Mouse (Mus musculus) left cerebral cortex, adult 11 months (tissue): ENCODE data around the gene Mab21l3.

Experiments used
- DNase-seq: peaks from one replicate; pipeline ENCODE4 v3.0.0; 2022; ENCODE audit warnings: low spot score

Mab21l3 gene

DNA sequence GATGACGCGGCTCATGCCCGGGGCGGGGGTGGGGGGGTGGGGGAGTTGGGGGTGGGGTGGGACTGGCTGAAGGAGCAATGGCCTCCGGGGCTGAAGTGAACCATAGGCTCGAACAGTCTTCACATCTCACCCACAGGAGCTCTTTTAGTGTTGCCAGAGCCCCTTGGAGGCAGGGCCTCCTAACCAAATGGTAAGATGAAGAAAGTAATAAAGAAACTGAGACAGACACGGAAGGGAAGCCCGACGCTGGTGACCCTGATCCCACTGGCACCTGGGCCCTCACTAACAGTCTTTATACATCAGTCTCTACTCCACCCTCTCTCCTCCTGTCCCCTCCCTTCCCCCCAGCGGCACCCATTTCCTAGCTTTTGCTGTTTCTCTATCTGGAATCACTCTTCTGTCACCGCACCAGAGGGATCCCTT, 48.2 kb downstream of the Mab21l3 start:
- no peak for DNase-seq

GRCm38 (mm10) chr3:101799852-101800595, 48.7 kb downstream of the Mab21l3 start:
- no peak for DNase-seq

DNA sequence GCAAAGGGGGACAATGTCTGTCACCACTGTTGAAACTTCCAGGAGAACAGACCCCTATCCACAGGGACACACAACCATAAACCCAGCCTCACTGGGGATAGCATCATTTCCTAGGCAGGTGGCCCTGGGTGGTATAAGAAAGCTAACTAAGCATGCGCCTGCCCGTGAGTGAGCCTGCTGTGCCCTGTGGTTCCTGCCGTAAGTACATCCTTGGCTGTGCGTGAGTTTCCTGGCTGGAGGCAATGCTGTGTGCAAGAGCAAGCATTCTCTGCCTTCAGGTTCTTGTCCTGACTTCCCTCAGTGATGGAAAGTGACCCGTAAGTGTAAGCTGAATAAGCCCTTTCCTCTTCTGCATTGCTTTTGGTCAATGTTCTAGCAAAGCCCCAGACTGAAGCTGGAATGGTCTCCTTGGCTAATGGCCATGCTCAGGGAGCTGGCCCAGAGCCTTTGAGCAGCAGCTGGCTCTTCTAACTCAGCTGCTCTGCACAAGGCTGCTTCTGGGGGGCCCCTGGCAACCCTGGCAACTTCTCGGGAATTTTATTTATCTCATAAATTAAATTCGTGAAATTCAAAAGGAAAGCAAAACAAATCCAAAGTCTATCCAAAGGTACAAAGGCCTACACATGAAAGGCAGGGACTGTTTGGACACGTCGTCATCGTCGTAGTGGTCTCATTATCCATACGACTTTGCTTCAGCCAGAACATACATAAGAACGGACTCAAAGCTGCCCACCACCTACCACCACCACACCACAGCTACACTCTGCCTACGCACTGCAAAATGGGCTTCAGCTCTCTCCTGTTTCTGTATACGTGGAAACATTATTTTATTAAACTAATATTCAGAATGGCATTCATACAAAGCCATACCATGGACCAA, 50.7 kb downstream of the Mab21l3 start:
- DNase-seq = no peak

DNA sequence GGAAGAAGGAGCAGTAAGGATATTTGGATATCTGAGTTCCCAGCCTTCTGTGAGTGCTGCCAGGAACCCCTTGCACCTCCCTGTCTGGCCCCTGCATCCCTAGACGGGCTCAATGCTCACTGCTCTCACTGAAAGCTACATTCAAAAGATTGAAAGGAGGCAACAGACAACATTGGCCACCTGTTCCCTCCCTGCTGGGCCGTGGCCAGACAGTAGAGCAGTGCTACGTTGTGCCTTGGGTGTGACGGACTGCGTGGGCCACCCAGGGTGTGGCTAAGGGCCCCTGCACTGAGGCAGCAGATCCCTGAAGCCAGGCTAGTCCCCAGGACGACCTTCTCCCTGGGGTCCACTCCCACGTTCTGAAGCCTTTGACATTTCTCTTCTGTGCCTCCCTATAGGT, 52.5 kb downstream of the Mab21l3 start:
- DNase-seq = no peak

DNA sequence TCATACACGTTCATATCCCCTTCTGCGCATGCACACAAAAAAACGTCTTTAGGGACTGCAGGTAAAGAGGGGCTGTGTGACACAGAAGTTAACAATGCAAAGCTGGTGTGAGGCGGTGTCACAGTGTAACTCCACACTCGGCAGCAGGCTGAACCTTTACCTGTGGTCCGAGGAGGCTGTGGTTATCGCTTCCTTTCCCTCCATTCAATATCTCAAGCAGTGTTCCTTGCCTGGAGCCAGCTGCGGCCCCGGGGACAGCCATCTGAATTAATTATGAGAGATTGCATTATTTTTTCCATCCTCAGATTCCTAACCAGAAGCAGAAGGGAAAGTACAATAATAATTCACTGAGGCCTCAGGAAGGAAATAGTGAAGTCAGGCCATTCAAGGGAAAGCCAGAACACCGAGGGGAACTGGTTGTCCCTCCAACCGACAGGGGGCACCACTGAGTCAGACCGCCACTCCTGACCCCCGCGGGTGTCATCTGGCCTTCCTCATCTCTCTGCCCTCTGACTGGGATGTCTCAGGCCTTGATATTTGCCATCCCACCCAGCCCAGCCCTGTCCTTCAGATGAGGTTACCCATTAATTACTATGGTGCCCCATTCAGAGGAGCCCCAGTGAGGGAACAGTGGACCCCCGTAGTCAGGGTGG, 53.2 kb downstream of the Mab21l3 start:
- no peak for DNase-seq

DNA sequence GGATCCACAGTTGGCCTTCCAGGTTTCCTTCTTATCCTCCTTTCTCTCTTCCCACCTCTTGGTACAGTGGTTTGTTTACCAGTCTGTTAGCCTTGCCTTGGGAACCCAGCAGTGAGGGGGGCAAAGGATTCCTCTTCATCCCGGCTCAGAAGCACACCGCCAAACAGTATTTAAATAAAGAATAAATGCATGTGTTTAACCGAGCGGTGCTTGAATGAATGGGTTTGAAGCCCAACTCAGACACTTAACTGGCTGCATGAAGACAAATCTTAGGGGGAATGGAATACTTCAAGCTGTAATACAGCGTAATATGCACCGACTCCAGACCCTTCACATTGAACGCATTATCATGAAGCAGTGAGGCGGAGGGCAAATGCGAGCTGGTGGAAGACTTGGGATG, 54.1 kb downstream of the Mab21l3 start:
- DNase-seq = no peak

DNA sequence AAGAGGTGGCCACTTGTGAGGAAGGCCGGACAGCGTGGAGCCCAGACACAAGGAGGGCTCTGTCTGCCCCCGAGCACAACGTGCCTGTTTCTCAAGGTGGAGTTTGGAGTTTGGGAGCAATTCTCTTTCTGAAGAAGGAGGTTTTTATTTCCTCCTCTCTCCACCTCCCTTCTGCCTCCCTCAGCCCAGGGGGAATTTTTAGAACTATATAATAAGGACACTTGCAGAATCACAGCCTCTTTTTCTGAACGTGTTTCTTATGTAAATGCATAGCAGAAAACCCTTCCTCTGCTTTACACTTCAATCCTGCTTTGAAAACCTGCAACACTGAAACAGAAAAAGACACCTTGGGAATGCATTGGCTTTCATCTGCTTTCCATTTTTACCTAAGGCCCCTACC, 54.7 kb downstream of the Mab21l3 start:
- no peak for DNase-seq

DNA sequence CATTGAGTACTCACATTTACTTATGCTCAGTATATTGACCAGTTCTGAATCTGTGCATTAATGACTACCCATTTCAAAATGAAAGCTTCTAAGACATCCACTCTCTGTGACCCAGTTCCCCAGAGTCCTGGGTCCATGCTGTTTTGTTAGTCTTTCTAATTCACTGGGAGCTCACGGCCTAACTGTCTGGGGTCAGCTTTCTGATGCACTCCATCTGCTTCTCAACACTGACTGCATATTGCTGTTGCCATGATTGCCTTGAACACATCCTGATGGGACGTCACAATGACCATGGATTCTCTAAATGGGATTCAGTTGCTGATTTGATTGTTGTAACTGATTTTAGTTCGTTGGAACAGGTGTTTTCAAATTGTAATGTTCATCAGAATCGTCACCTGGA, 56.6 kb downstream of the Mab21l3 start:
- no peak for DNase-seq

- no peak for DNase-seq
Observed at GRCm38 (mm10) chr3:101784768-101785424, 63.9 kb downstream of the Mab21l3 start.

- no peak for DNase-seq
Observed at GRCm38 (mm10) chr3:101783793-101784192, 65.0 kb downstream of the Mab21l3 start.

- no peak for DNase-seq
Observed at GRCm38 (mm10) chr3:101780874-101781483, 67.8 kb downstream of the Mab21l3 start.

DNA sequence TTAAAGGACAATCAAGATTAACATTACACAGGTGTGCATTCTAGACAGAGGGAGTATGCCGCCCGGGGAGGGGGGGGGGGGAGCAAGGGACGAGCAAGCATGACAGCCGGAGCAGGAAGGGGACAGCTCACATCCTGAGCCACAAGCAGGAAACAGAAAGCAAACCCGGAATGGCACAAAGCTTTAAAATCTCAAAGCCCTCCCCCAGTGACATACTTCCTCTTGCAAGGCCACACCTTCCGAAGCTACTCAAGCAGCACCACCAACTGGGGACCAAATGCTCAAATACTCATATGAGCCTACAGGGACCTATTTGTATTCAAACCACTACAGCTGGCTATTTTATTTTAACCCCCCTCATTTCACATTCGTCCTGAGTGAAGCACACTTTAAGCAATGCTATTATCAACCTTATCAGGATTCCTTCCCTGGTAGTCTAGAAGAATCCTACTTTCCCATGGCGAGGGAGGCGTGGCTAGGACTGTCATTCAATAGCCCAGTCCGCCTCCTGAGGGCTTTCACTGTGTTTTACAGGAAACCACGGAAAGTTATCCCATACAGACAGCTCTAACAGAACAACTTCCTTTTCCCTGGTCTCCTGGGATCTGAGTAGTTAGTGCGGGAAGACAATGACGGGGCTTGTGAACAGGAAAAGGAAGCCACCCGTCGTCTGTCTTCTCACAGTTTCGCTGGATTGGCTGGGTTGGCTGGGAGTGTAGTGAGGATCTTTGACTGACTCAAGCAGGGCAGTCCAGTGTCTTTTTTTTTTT, 69.7 kb downstream of the Mab21l3 start:
- DNase-seq = no peak

- DNase-seq = no peak
Observed at GRCm38 (mm10) chr3:101775732-101776131, 73.0 kb downstream of the Mab21l3 start.

DNA sequence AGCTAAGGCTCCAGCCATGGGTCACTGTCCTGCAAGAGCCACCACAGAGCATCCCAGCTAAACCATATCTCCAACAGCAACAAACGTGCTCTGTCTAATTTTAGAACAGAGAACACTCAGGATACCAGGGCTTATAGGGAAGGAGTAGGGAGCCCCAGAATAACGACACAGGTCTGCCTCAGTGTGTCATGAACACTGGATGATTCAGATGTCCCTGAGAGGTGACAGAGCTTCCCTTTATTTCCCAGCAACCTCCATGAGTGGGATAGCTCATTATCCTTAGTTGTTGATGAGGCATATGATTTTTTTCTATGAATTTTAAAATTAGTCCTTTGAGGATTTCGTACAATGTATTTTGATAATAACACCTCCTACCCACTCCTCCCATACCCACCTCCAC, 78.2 kb downstream of the Mab21l3 start:
- no peak for DNase-seq

GRCm38 (mm10) chr3:101763566-101763965, 85.2 kb downstream of the Mab21l3 start:
- no peak for DNase-seq
